Mouse (Mus musculus): ENCODE results near the gene Calr4.

DNA sequence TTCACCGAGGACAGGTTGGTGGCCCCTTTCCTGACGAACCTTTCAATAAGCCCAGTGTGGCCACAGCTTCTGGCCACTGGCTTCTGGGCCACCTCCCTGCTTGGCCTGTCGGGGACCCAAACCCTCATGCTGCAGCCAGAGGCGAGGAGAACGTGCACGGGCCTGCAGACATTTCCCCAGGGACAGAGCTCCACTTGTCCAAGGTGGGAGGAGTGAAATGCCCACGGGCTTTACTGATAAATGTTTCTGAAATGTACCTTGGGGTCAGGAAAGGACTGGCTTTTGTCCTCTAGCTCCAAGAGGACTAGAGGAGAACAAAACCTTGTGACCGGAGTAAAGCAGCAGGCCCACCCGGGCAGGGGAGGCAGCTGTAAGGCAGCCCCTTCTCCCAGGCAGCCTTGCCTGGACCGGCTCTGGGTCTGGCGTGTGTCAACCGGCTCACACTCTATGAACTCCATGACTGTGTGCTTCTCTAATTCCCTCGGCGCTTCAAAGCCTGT is 13.8 kb upstream of the Calr4 start:
- TF ChIP-seq POLR2A (IDR thresholded peaks at IDR 0.05; ENCODE audit: extremely low read depth, insufficient read depth, low read length) (no peak), CTCF (IDR thresholded peaks at IDR 0.05; ENCODE audit: extremely low read depth, insufficient read depth, low read length) (no peak)

All from cortical plate, adult 2 months (tissue).